Mouse (Mus musculus): ENCODE data around the gene Lrat. TPM values are rescaled to one million over a fixed set of nuclear protein-coding genes. Genes with fewer than 3 reads are reported as not detected.

The Lrat gene
- polyA plus RNA-seq, 1 experiment from 2014 or later, result 0.05 TPM

Other genes starting within 250 kb of the Lrat start
- gene Rbm46, start 27.5 kb downstream of the Lrat start, polyA plus RNA-seq (2015; fragmentation: Nextera tagmentation; extraction: Ambion mirVana), result 0.08 and 0.10 TPM in 2 replicates
- gene Fgg, start 103.8 kb upstream of the Lrat start, polyA plus RNA-seq (2015; fragmentation: Nextera tagmentation; extraction: Ambion mirVana), result 0.99 and 1.0 TPM in 2 replicates
- gene Fga, start 122.1 kb upstream of the Lrat start, polyA plus RNA-seq (2015; fragmentation: Nextera tagmentation; extraction: Ambion mirVana), result 0.25 and 0.35 TPM in 2 replicates
- 0.17 and 0.20 TPM in 2 replicates for gene Fgb, start 145.9 kb upstream of the Lrat start, polyA plus RNA-seq (2015; fragmentation: Nextera tagmentation; extraction: Ambion mirVana)
- gene Plrg1, start 151.5 kb upstream of the Lrat start, polyA plus RNA-seq (2015; fragmentation: Nextera tagmentation; extraction: Ambion mirVana), result 94.0 and 96.4 TPM in 2 replicates
- gene Dchs2, start 224.0 kb upstream of the Lrat start, polyA plus RNA-seq (2015; fragmentation: Nextera tagmentation; extraction: Ambion mirVana), result 0.08 and 0.12 TPM in 2 replicates

Data from thymus, postnatal 0 days (tissue).